28 mouse cellular contexts compared by ENCODE assay signal in the genomic region with DNA sequence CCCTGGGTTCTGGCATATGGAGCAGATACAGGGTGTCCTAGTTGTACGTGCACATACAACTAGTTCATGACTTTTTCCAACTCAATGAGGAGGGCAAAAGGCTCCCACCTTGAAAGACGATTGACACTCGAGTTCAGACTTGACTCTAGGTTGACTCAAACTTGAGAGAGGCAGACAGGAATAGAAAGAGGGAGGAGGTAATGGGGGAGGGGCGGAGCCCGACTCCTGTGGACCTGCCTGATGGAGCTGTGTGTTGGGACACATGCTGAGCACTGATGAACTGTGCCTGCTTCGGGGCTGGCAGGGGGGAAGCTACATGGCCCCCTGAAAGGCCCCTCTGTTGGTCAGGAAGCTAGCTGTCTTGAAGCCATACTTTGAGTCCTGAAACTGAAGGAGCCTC. TPM values are rescaled to one million over a fixed set of nuclear protein-coding genes. Genes with fewer than 3 reads are reported as not detected.
A peak's percentile ranks its signal among the peaks of the same experiment; 100 is the strongest.
DNase-seq lines count a peak whose midpoint lies in the region; ATAC-seq lines count a peak whose summit lies in the region.
"Had no signal": no experiment of that assay in that cellular context is flagged by ENCODE, and none has a peak within 500 bp of the region (broad histone marks: within the 10 kb centered on the region; RNA-seq: fewer than 3 reads in every experiment).

No protein-coding gene starts in this region.

- no peaks in the 10 kb centered on the region for H3K27me3 ChIP-seq in forebrain, embryonic 10.5 days (ENCODE audit: poor library complexity, severe bottlenecking)
- no peaks in the 10 kb centered on the region for H3K27me3 ChIP-seq in forebrain, embryonic 11.5 days (ENCODE audit: control insufficient read depth, insufficient read depth, low read length)
- H3K27me3 ChIP-seq in kidney, embryonic 16.5 days (ENCODE audit: insufficient read depth, low read length), result no peaks in the 10 kb centered on the region
- H3K27me3 ChIP-seq: embryonic facial prominence, embryonic 12.5 days; embryonic facial prominence, embryonic 15.5 days; hindbrain, embryonic 12.5 days; hindbrain, embryonic 15.5 days; Patski had no signal

- no peak overlapping the region for H3K4me2 ChIP-seq in forebrain, embryonic 11.5 days (ENCODE audit: low read depth, low read length, severe bottlenecking)
- no peak overlapping the region for H3K4me2 ChIP-seq in kidney, embryonic 16.5 days (replicated peaks; ENCODE audit: low read depth, low read length)
- H3K4me2 ChIP-seq: embryonic facial prominence, embryonic 12.5 days; embryonic facial prominence, embryonic 15.5 days; heart, embryonic 11.5 days; hindbrain, embryonic 12.5 days; hindbrain, embryonic 15.5 days had no signal

- H3K27ac ChIP-seq in forebrain, embryonic 10.5 days, result 0 out of 2 replicates have a peak overlapping the region, but pooled peaks have one; percentile 31
- H3K27ac ChIP-seq in forebrain, embryonic 11.5 days (ENCODE audit: low read depth, low read length), result no peak overlapping the region
- H3K27ac ChIP-seq in kidney, embryonic 16.5 days (ENCODE audit: low read length), result no peak overlapping the region
- H3K27ac ChIP-seq: embryonic facial prominence, embryonic 12.5 days; embryonic facial prominence, embryonic 15.5 days; gastrocnemius, adult 2 months; hindbrain, embryonic 12.5 days; hindbrain, embryonic 15.5 days had no signal

- H3K4me3 ChIP-seq in forebrain, embryonic 10.5 days, result no peak overlapping the region
- no peak overlapping the region for H3K4me3 ChIP-seq in forebrain, embryonic 11.5 days (ENCODE audit: low read depth, low read length)
- H3K4me3 ChIP-seq in kidney, embryonic 16.5 days (ENCODE audit: low read length), result no peak overlapping the region
- H3K4me3 ChIP-seq: embryonic facial prominence, embryonic 12.5 days; embryonic facial prominence, embryonic 15.5 days; erythroblast, embryonic 14.5 days; gastrocnemius, adult 2 months; hindbrain, embryonic 12.5 days; hindbrain, embryonic 15.5 days had no signal

- H3K9ac ChIP-seq in forebrain, embryonic 11.5 days (ENCODE audit: low read length), result no peak overlapping the region
- H3K9ac ChIP-seq in kidney, embryonic 16.5 days (replicated peaks; ENCODE audit: low read length), result no peak overlapping the region
- H3K9ac ChIP-seq: embryonic facial prominence, embryonic 12.5 days; embryonic facial prominence, embryonic 15.5 days; forebrain, postnatal 0 days; hindbrain, embryonic 12.5 days; hindbrain, embryonic 15.5 days had no signal

- no peaks in the 10 kb centered on the region for H3K9me3 ChIP-seq in forebrain, embryonic 10.5 days
- no peaks in the 10 kb centered on the region for H3K9me3 ChIP-seq in forebrain, embryonic 11.5 days (ENCODE audit: control insufficient read depth, low read length)
- no peaks in the 10 kb centered on the region for H3K9me3 ChIP-seq in kidney, embryonic 16.5 days (ENCODE audit: low read length)
- H3K9me3 ChIP-seq: embryonic facial prominence, embryonic 12.5 days; embryonic facial prominence, embryonic 15.5 days; hindbrain, embryonic 12.5 days; hindbrain, embryonic 15.5 days had no signal

- H3K4me1 ChIP-seq in forebrain, embryonic 10.5 days, result peaks cover 16% of the 10 kb centered on the region
- H3K4me1 ChIP-seq in forebrain, embryonic 11.5 days (replicated peaks; ENCODE audit: control insufficient read depth, insufficient read depth, low read length), result no peaks in the 10 kb centered on the region
- H3K4me1 ChIP-seq in kidney, embryonic 16.5 days (ENCODE audit: insufficient read depth, low read length), result no peaks in the 10 kb centered on the region
- H3K4me1 ChIP-seq: embryonic facial prominence, embryonic 15.5 days; hindbrain, embryonic 15.5 days had no signal

- no peak for ATAC-seq in forebrain, embryonic 11.5 days (replicated peaks; ENCODE audit: low FRiP score)
- no peak for ATAC-seq in kidney, embryonic 16.5 days (ENCODE audit: low FRiP score, low TSS enrichment)
- ATAC-seq: activated CD4-positive, CD25-positive, alpha-beta regulatory T cell, adult 4 months; forebrain, embryonic 14.5 days; forebrain, postnatal 0 days; Patski had no signal

- no peak for DNase-seq in forebrain, embryonic 10.5 days (ENCODE audit: extremely low spot score, low spot score)
- DNase-seq in forebrain, embryonic 11.5 days (ENCODE audit: low spot score), result no peak
- peak; percentile 51 for DNase-seq in urinary bladder, postnatal 14 days (ENCODE audit: low spot score)
- no peak for DNase-seq in urinary bladder, postnatal 4 days (ENCODE audit: low spot score in 2 of 2)
- DNase-seq in ES-CJ7 (ENCODE audit: low read depth, low spot score) (peak; percentile 46), ZHBTc4 (ENCODE audit: low read depth, low spot score) (peak; percentile 50), liver (no peak)
- DNase-seq: adrenal gland, adult 8-10 months; cerebellum, adult 11 months; cerebellum, adult 2 months; cerebellum, adult 9-11 months; cerebellum, postnatal 25 days; forebrain, postnatal 0 days; gastrocnemius, adult 2 months; gastrocnemius, postnatal 14 days; heart, adult 11 months had no signal

- 62% methylated on average over 6 of the region's 6 CpGs for WGBS in forebrain, embryonic 10.5 days
- WGBS in forebrain, embryonic 11.5 days, result 63% methylated on average over 6 of the region's 6 CpGs
- 62% methylated on average over 6 of the region's 6 CpGs for WGBS in kidney, embryonic 16.5 days

- H3K36me3 ChIP-seq in forebrain, embryonic 10.5 days (replicated peaks), result no peaks in the 10 kb centered on the region
- H3K36me3 ChIP-seq in forebrain, embryonic 11.5 days (ENCODE audit: control insufficient read depth, insufficient read depth, low read length), result no peaks in the 10 kb centered on the region
- H3K36me3 ChIP-seq in kidney, embryonic 16.5 days (ENCODE audit: insufficient read depth, low read length), result no peaks in the 10 kb centered on the region
- H3K36me3 ChIP-seq: embryonic facial prominence, embryonic 12.5 days; embryonic facial prominence, embryonic 15.5 days; hindbrain, embryonic 12.5 days; hindbrain, embryonic 15.5 days had no signal

RNA-seq across cellular contexts. Expression of a gene that starts 7.0 kb away (rescaled TPM):
- polyA plus RNA-seq in forebrain, embryonic 10.5 days (2016; fragmentation: Nextera tagmentation; extraction: Ambion mirVana), result 1.5 and 1.8 TPM in 2 replicates
- polyA plus RNA-seq in forebrain, embryonic 11.5 days (2014; fragmentation: Nextera tagmentation; extraction: Ambion mirVana), result 1.6 and 1.8 TPM in 2 replicates
- polyA plus RNA-seq in kidney, embryonic 16.5 days (2015; fragmentation: Nextera tagmentation; extraction: Ambion mirVana), result 9.6 and 10.6 TPM in 2 replicates
- polyA plus RNA-seq: activated CD4-positive, CD25-positive, alpha-beta regulatory T cell, adult 4 months; erythroblast, embryonic 14.5 days had no signal

RNA-seq across cellular contexts. Expression of a gene that starts 28.9 kb away (rescaled TPM):
- 0.76 and 0.93 TPM in 2 replicates for polyA plus RNA-seq in forebrain, embryonic 10.5 days (2016; fragmentation: Nextera tagmentation; extraction: Ambion mirVana)
- polyA plus RNA-seq in forebrain, embryonic 11.5 days (2014; fragmentation: Nextera tagmentation; extraction: Ambion mirVana), result 0.88 and 0.89 TPM in 2 replicates
- 5.0 and 6.1 TPM in 2 replicates for polyA plus RNA-seq in kidney, embryonic 16.5 days (2015; fragmentation: Nextera tagmentation; extraction: Ambion mirVana)
- polyA plus RNA-seq: erythroblast, embryonic 14.5 days had no signal

RNA-seq across cellular contexts. Expression of a gene that starts 29.0 kb away (rescaled TPM):
- polyA plus RNA-seq in forebrain, embryonic 10.5 days (2016; fragmentation: Nextera tagmentation; extraction: Ambion mirVana), result 218 and 221 TPM in 2 replicates
- polyA plus RNA-seq in forebrain, embryonic 11.5 days (2014; fragmentation: Nextera tagmentation; extraction: Ambion mirVana), result 161 and 170 TPM in 2 replicates
- polyA plus RNA-seq in kidney, embryonic 16.5 days (2015; fragmentation: Nextera tagmentation; extraction: Ambion mirVana), result 116 and 138 TPM in 2 replicates

RNA-seq across cellular contexts. Expression of a gene that starts 46.4 kb away (rescaled TPM):
- polyA plus RNA-seq in forebrain, embryonic 10.5 days (2016; fragmentation: Nextera tagmentation; extraction: Ambion mirVana), result 0.55 and 0.73 TPM in 2 replicates
- 1.1 TPM in 2 replicates for polyA plus RNA-seq in forebrain, embryonic 11.5 days (2014; fragmentation: Nextera tagmentation; extraction: Ambion mirVana)
- polyA plus RNA-seq in kidney, embryonic 16.5 days (2015; fragmentation: Nextera tagmentation; extraction: Ambion mirVana), result not detected in 2 replicates
- polyA plus RNA-seq: activated CD4-positive, CD25-positive, alpha-beta regulatory T cell, adult 4 months; erythroblast, embryonic 14.5 days; heart, embryonic 11.5 days; heart, embryonic 14.5 days; heart, postnatal 0 days; Patski had no signal

Comparison
In these comparisons a context has a peak if more than half of its experiments do, and no peak if none do; other contexts are left out.
1. DNase-seq: peak in urinary bladder, postnatal 14 days (single experiment), ES-CJ7 (single experiment) and ZHBTc4 (single experiment); none in forebrain, embryonic 10.5 days (single experiment), forebrain, embryonic 11.5 days (single experiment), urinary bladder, postnatal 4 days (0 of 2) and liver (single experiment).